Mouse (Mus musculus): ENCODE measurements at regions not wholly inside any gene's neighbourhood (a gene's known extent, or its start where the extent isn't known, plus 50 kb on each side); places are given as distances from the start of the nearest gene placed in this dataset. TPM values are rescaled to one million over a fixed set of nuclear protein-coding genes. Genes with fewer than 3 reads are reported as not detected.

- Histone ChIP-seq H3K9me3 (replicated peaks) (no peaks in the 10 kb centered on the region), H3K4me1 (no peaks in the 10 kb centered on the region), H3K9ac (no peak overlapping the region), H3K27ac (no peak overlapping the region), H3K4me3 (no peak overlapping the region), H3K4me2 (replicated peaks) (no peak overlapping the region), H3K36me3 (no peaks in the 10 kb centered on the region), H3K27me3 (no peaks in the 10 kb centered on the region)
- no peak for ATAC-seq (ENCODE audit: low FRiP score)
- 23% methylated on average over 3 of the region's 3 CpGs for WGBS
Measured at GRCm38 (mm10) chr11:28648916-28649315, 64.8 kb upstream of the Ccdc85a start.

GRCm38 (mm10) chr11:28639081-28639480, 55.0 kb upstream of the Ccdc85a start:
- 97% methylated on average over 1 of the region's 1 CpGs for WGBS

GRCm38 (mm10) chr11:28636752-28637151, 52.6 kb upstream of the Ccdc85a start:
- H3K4me1 ChIP-seq = no peaks in the 10 kb centered on the region
- H3K4me2 ChIP-seq (replicated peaks) = no peak overlapping the region
- 40% methylated on average over 3 of the region's 3 CpGs for WGBS
- H3K27ac ChIP-seq = no peak overlapping the region
- no peaks in the 10 kb centered on the region for H3K27me3 ChIP-seq
- H3K9me3 ChIP-seq (replicated peaks) = no peaks in the 10 kb centered on the region
- H3K9ac ChIP-seq = no peak overlapping the region
- H3K4me3 ChIP-seq = no peak overlapping the region
- no peak for ATAC-seq (ENCODE audit: low FRiP score)
- no peaks in the 10 kb centered on the region for H3K36me3 ChIP-seq

More at GRCm38 (mm10) chr11:28639081-28639480, 55.0 kb upstream of the Ccdc85a start:
- no peak overlapping the region for H3K9ac ChIP-seq
- ATAC-seq (ENCODE audit: low FRiP score) = no peak
- no peaks in the 10 kb centered on the region for H3K36me3 ChIP-seq
- H3K4me3 ChIP-seq = no peak overlapping the region
- H3K9me3 ChIP-seq (replicated peaks) = no peaks in the 10 kb centered on the region
- no peak overlapping the region for H3K27ac ChIP-seq
- no peaks in the 10 kb centered on the region for H3K4me1 ChIP-seq
- H3K4me2 ChIP-seq (replicated peaks) = no peak overlapping the region
- H3K27me3 ChIP-seq = no peaks in the 10 kb centered on the region

MicroRNAs encoded in the stretch of these regions (microRNA counts, 519-probe panel; counts per million panel counts)
- microRNA mmu-miR-216a (470 counts per million, percentile 58 among the panel's probes with 10 or more counts), microRNA mmu-miR-216b (4,164 counts per million, percentile 83 among the panel's probes with 10 or more counts), microRNA mmu-miR-217 (470 counts per million, percentile 58 among the panel's probes with 10 or more counts)

Small RNA genes lying in the stretch of these regions (microRNA-seq; reads per million reads assigned to microRNA genes)
- 96.2 reads per million, percentile 45 among the genes with 10 or more reads in this experiment for gene Mir216a
- not detected for gene Mir216b
- not detected for gene Mir216c
- gene Mir217 = 391 reads per million, percentile 64 among the genes with 10 or more reads in this experiment

Measured in hindbrain, embryonic 12.5 days (tissue).